Mouse (Mus musculus) neutrophil, adult 65 days (primary cell): ENCODE data around the gene Hist1h3b. TPM values are rescaled to one million over a fixed set of nuclear protein-coding genes. Genes with fewer than 3 reads are reported as not detected.

Source experiments
- total RNA-seq: library from RNA; stranded (reverse); gene quantifications from 2 replicates; pipeline ENCODE4 v1.2.4, GENCODE M21; 2023

Hist1h3b gene
- total RNA-seq: 584 and 951 TPM in 2 replicates

DNA sequence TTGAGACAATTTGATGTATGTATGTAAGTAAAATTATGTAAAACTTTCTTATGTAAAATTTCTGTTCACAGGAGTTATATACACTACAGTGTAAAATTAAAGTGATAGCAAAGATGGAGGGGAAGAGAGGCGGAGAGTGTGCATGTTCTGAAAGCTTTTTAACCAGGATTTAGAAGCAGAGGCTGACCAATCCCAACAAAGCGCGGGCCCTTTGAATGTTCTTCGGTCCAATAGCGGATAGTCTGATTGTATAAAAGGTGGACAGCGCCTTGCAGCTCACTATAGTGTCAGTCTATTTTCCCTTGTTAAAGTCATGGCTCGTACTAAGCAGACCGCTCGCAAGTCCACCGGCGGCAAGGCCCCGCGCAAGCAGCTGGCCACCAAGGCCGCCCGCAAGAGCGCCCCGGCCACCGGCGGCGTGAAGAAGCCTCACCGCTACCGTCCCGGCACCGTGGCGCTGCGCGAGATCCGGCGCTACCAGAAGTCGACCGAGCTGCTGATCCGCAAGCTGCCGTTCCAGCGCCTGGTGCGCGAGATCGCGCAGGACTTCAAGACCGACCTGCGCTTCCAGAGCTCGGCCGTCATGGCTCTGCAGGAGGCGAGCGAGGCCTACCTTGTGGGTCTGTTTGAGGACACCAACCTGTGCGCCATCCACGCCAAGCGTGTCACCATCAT lies at the start of gene Hist1h3b:
Gene Hist1h3b (plus strand): TSS at position 201 of the 675 bp plus-strand sequence.

DNA sequence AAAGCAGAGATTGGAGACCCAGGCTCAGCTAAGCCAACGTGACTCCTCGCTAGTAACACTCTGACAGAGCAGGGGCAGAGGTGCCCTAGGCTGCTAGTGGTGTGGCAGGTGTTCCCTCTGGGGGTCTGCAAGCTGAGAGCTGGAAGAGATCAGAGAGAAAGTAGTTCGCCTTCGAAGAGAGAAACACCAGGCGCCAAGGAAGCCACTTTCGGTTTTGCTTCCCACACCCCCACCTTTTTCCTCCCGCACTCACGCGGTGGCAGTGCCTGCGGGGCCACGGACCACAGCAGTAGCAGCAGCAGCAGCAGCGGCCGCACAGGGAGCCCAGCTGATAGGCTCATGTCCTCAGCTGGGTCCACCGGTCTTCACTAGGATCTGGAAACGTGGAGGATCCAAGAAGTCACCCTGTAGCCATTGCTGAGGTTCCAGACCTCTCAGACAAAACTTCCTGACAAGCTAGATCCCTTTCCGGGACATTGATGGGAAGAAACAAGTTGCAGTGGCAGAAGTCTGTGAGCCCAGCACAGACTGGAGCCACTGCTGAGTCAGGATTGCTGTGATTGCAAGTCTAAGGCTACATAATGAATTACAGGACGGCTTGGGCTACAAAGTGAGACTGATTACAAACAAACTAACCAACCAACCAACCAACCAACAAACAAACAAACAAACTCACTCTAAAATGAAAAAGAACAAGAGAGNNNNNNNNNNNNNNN lies 41.5 kb upstream of the Hist1h3b start, which contains the start of gene Hfe:
Gene Hfe (minus strand): TSS at position 481 of the 716 bp plus-strand sequence.

DNA sequence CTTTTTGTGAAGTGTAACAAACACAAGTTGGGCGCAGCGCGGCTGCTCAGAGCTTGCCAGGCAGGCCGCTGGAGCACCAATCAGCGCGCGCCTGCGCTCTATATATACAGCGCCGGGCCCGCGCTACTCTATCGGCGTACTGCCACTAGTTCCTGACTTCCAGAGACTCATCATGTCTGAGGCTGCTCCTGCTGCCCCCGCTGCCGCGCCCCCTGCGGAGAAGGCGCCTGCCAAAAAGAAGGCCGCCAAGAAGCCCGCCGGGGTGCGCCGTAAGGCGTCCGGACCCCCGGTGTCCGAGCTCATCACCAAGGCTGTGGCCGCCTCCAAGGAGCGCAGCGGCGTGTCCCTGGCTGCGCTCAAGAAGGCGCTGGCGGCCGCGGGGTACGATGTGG lies 13.4 kb upstream of the Hist1h3b start, which contains the start of gene Hist1h1c:
Gene Hist1h1c (plus strand): TSS at position 132 of the 392 bp plus-strand sequence.

DNA sequence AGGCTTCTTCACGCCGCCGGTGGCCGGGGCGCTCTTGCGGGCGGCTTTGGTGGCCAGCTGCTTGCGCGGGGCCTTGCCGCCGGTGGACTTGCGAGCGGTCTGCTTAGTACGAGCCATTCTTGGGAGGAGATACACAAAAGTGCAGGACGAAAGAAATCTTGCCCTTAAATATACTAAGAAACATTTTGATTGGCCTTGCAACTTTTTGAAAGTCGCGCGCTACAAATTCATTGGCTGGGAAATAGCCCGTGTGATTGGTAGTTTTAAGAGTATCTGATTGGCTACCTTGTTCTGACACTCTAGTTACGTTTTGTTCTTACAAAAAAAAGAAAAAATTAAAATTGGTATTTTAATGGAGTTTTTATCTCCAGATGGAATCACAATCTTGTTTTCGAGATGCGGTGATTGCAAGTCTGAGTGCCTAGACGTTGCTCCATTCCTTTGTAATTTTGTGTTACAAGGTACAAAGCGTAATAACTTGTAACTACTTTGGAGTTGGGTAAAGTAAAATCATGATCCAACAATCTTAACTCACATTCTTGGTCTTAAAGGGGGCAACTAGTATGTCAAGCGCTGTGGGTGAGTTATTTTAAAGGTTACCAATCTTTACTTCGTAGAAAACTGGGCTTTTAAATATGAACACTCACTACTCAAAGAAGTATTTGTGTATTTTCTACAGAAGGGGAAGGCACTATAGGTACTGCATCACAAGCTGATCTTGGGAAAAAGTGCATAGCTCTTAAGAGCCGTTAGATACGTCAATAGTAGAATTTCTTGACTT lies 6.5 kb upstream of the Hist1h3b start, which contains the start of gene Hist1h3c:
Gene Hist1h3c (minus strand): TSS at position 222 of the 781 bp plus-strand sequence.

DNA sequence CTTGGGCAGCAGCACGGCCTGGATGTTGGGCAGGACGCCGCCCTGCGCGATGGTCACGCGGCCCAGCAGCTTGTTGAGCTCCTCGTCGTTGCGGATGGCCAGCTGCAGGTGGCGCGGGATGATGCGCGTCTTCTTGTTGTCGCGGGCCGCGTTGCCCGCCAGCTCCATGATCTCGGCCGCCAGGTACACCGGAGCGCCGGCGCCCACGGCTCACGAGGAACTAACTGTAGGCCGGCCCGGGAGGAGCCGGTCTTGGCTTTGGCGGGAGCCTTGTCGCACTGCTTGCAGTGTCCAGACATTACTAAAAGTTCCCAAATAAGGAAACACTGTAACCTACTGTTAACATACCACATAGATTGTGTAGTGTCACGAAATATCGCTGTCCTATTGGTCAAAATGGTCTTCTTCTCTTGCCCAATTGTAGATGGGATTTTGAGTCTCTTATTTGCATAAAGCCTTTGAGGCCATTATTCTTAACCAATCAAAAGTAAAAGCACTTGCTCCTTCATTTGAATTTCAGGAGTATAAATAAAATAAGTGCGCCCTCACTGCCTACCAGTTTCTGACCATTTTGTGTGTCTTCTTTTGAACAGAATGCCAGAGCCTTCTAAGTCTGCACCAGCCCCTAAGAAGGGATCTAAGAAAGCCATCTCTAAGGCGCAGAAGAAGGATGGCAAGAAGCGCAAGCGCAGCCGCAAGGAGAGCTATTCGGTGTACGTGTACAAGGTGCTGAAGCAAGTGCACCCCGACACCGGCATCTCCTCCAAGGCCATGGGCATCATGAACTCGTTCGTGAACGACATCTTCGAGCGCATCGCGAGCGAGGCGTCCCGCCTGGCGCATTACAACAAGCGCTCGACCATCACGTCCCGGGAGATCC lies 5.6 kb upstream of the Hist1h3b start, which contains the start of gene Hist1h2bb:
Gene Hist1h2bb (plus strand): TSS at position 534 of the 880 bp plus-strand sequence.

DNA sequence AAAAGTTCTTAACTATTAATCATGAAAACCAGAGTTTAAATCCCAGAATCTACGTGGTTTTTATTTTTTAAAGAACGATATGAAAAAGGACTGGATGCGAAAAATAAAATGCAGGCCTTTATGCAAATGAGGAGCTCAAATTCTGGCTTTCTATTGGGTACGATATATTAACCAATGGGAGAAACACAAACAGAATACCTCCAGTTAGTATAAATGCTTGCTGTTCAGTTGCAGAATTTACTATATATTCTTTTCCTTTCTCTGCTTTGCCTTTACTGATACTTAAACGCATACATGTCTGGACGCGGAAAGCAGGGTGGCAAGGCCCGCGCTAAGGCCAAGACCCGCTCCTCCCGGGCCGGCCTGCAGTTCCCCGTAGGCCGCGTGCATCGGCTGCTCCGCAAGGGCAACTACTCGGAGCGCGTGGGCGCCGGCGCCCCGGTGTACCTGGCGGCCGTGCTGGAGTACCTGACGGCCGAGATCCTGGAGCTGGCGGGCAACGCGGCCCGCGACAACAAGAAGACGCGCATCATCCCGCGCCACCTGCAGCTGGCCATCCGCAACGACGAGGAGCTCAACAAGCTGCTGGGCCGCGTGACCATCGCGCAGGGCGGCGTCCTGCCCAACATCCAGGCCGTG lies 1.1 kb upstream of the Hist1h3b start, which contains the start of gene Hist1h2ab:
Gene Hist1h2ab (plus strand): TSS at position 288 of the 639 bp plus-strand sequence.

DNA sequence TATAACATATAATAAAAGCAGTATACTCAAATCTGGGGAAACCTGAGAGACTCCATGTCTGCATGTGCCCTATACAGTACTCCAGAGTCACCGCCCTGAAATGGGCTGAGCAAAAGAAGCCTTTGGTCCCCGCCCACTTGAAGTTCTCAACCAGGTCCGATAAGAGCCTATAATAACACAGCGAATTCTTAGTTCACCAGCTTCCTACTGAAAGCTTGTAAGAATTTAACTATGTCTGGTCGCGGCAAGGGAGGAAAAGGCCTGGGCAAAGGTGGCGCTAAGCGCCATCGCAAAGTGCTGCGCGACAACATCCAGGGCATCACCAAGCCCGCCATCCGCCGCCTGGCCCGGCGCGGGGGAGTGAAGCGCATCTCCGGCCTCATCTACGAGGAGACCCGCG lies 4.7 kb downstream of the Hist1h3b start, which contains the start of gene Hist1h4b:
Gene Hist1h4b (plus strand): TSS at position 224 of the 400 bp plus-strand sequence.

DNA sequence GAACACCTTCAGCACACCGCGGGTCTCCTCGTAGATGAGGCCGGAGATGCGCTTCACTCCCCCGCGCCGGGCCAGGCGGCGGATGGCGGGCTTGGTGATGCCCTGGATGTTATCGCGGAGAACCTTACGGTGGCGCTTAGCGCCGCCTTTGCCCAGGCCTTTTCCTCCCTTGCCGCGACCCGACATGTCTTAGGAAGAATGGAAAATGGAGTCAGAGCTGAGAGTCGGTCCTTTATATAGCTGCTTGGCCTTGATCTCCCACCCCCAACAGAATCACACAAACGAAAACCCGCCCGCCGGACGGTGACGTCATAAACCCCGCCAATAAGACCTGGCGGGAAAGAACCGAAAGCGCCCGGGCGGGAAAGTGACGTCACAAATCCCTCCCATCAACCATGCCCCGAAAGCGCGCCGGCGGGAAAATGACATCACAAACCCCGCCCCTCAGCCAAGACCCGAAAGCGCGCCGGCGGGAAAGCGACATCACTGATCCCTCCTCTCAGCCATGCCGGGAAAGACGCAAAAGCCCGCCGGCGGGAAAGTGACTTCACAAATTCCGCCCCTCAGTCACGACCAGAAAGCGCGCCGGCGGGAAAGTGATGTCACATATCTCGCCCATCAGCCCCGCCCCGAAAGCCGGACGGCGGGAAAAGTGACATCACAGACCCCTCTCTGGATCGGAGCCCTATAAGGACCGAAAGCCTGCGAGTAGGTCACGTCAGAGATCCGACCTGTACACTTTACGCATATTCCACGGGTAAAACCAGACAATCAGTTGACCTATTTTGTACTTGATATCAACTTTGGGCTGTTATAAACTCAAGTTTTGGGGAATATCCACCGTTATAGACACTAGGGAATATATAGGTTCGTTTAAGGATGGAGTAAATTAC lies 9.2 kb downstream of the Hist1h3b start, which contains the start of gene Hist1h4a:
Gene Hist1h4a (minus strand): TSS at position 259 of the 893 bp plus-strand sequence.

DNA sequence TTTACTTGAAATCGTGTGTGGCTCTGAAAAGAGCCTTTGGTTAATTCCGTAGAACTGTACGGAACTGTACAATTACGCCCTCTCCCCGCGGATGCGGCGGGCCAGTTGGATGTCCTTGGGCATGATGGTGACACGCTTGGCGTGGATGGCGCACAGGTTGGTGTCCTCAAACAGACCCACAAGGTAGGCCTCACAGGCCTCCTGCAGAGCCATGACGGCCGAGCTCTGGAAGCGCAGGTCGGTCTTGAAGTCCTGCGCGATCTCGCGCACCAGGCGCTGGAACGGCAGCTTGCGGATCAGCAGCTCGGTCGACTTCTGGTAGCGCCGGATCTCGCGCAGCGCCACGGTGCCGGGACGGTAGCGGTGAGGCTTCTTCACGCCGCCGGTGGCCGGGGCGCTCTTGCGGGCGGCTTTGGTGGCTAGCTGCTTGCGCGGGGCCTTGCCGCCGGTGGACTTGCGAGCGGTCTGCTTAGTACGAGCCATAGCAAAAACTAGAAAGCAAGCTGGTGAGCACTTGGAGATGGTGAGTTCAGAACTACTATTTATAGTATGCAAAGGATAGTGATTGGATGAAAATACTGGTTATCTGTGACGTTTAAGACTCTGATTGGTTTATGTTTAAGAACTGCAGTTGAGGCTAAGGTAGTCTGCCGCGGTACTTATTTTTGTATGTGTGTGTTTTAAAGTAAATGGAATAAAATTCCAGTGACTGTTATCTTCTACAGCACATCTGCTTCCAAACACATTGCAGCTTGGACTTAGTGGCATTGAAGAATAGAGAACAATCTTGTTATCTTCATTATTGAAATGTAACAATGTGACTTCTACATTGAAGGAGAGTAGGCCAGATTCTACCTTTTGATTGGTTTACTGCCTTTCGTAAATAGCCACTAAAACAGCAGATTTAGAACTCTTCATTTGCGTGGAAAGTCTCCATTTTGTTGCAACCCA lies 10.1 kb downstream of the Hist1h3b start, which contains the start of gene Hist1h3a:
Gene Hist1h3a (minus strand): TSS at position 516 of the 951 bp plus-strand sequence.

DNA sequence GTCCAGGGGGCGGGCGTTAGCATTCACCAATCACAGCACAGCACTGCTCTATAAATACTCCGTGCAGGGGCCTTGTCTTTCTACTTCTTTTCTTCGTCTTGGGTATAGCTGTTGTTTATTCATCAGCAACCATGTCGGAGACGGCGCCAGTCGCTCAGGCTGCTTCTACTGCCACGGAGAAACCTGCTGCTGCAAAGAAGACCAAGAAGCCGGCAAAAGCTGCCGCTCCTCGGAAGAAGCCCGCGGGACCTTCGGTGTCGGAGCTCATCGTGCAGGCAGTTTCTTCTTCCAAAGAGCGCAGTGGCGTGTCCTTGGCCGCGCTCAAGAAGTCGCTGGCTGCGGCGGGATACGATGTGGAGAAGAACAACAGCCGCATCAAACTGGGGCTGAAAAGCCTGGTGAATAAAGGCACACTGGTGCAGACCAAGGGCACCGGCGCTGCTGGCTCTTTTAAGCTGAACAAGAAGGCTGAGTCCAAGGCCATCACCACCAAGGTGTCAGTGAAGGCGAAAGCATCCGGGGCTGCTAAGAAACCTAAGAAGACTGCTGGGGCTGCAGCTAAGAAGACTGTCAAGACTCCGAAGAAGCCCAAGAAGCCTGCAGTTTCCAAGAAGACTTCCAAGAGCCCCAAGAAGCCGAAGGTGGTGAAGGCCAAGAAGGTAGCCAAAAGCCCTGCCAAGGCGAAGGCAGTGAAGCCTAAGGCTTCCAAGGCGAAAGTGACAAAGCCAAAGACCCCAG lies 11.7 kb downstream of the Hist1h3b start, which contains the start of gene Hist1h1a:
Gene Hist1h1a (plus strand): TSS at position 81 of the 738 bp plus-strand sequence.

DNA sequence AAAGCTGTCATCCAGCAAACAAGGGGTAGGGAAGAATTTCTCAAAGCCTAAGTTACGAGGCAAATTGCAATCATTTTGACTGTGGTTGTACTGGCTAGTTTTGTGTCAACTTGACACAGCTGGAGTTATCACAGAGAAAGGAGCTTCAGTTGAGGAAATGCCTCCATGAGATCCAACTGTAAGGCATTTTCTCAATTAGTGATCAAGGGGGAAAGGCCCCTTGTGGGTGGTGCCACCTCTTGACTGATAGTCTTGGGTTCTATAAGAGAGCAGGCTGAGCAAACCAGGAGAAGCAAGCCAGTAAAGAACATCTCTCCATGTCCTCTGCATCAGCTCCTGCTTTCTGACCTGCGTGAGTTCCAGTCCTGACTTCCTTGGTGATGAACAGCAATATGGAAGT lies 17.5 kb downstream of the Hist1h3b start, which contains the start of gene Trim38:
Gene Trim38 (plus strand): TSS at position 301 of the 400 bp plus-strand sequence.

Other genes starting within 250 kb of the Hist1h3b start
- gene Hist1h4h, start 221.2 kb upstream of the Hist1h3b start, total RNA-seq: 492 and 1,085 TPM in 2 replicates
- 675 and 802 TPM in 2 replicates for gene Hist1h2af, start 218.4 kb upstream of the Hist1h3b start, total RNA-seq
- gene Hist1h3g, start 216.8 kb upstream of the Hist1h3b start, total RNA-seq: 96.3 and 179 TPM in 2 replicates
- 54.8 and 79.6 TPM in 2 replicates for gene Hist1h2bh, start 208.9 kb upstream of the Hist1h3b start, total RNA-seq
- 164 and 316 TPM in 2 replicates for gene Hist1h3f, start 208.2 kb upstream of the Hist1h3b start, total RNA-seq
- gene Hist1h4f, start 200.6 kb upstream of the Hist1h3b start, total RNA-seq: 1,320 and 1,633 TPM in 2 replicates
- 65.0 and 74.8 TPM in 2 replicates for gene Hist1h1d, start 199.0 kb upstream of the Hist1h3b start, total RNA-seq
- gene Hist1h3e, start 189.9 kb upstream of the Hist1h3b start, total RNA-seq: 389 and 653 TPM in 2 replicates
- 112 and 128 TPM in 2 replicates for gene Hist1h2ae, start 181.0 kb upstream of the Hist1h3b start, total RNA-seq
- 877 and 1,185 TPM in 2 replicates for gene Hist1h2bg, start 180.9 kb upstream of the Hist1h3b start, total RNA-seq
- gene Hist1h2bf, start 178.1 kb upstream of the Hist1h3b start, total RNA-seq: 501 and 811 TPM in 2 replicates
- 41.5 and 76.0 TPM in 2 replicates for gene Hist1h2ad, start 177.9 kb upstream of the Hist1h3b start, total RNA-seq
- gene Hist1h3d, start 176.5 kb upstream of the Hist1h3b start, total RNA-seq: 49.0 and 98.9 TPM in 2 replicates
- 447 and 512 TPM in 2 replicates for gene Hist1h4d, start 170.7 kb upstream of the Hist1h3b start, total RNA-seq
- 59.1 and 80.7 TPM in 2 replicates for gene Hist1h2be, start 131.1 kb upstream of the Hist1h3b start, total RNA-seq
- 628 and 671 TPM in 2 replicates for gene Hist1h1e, start 129.7 kb upstream of the Hist1h3b start, total RNA-seq
- 21.4 and 34.7 TPM in 2 replicates for gene Hist1h2ac, start 68.3 kb upstream of the Hist1h3b start, total RNA-seq
- gene Hist1h2bc, start 68.1 kb upstream of the Hist1h3b start, total RNA-seq: 85.6 and 87.8 TPM in 2 replicates
- 0.75 TPM in 1 of 2 replicates, not detected in the other for gene Hist1h1t, start 56.5 kb upstream of the Hist1h3b start, total RNA-seq
- 147 and 286 TPM in 2 replicates for gene Hist1h4c, start 53.8 kb upstream of the Hist1h3b start, total RNA-seq
- gene Hfe, start 41.4 kb upstream of the Hist1h3b start, total RNA-seq: 2.0 and 2.2 TPM in 2 replicates
- 1,418 and 1,573 TPM in 2 replicates for gene Hist1h1c, start 13.5 kb upstream of the Hist1h3b start, total RNA-seq
- gene Hist1h3c, start 6.7 kb upstream of the Hist1h3b start, total RNA-seq: 379 and 485 TPM in 2 replicates
- gene Hist1h2bb, start 5.5 kb upstream of the Hist1h3b start, total RNA-seq: 566 and 573 TPM in 2 replicates
- gene Hist1h2ab, start 1.1 kb upstream of the Hist1h3b start, total RNA-seq: 470 and 881 TPM in 2 replicates
- gene Hist1h4b, start 4.7 kb downstream of the Hist1h3b start, total RNA-seq: 196 and 310 TPM in 2 replicates
- gene Hist1h4a, start 9.0 kb downstream of the Hist1h3b start, total RNA-seq: 278 and 356 TPM in 2 replicates
- 546 and 576 TPM in 2 replicates for gene Hist1h3a, start 10.1 kb downstream of the Hist1h3b start, total RNA-seq
- gene Hist1h1a, start 11.4 kb downstream of the Hist1h3b start, total RNA-seq: 193 and 241 TPM in 2 replicates
- gene Trim38, start 17.6 kb downstream of the Hist1h3b start, total RNA-seq: not detected in 2 replicates
- gene Slc17a2, start 54.7 kb downstream of the Hist1h3b start, total RNA-seq: not detected in 2 replicates
- gene Slc17a3, start 87.2 kb downstream of the Hist1h3b start, total RNA-seq: not detected in 2 replicates
- not detected in 2 replicates for gene Slc17a1, start 115.5 kb downstream of the Hist1h3b start, total RNA-seq
- not detected in 2 replicates for gene Slc17a4, start 162.7 kb downstream of the Hist1h3b start, total RNA-seq
- not detected in 2 replicates for gene Hist1h2ba, start 181.9 kb downstream of the Hist1h3b start, total RNA-seq
- gene Hist1h2aa, start 182.2 kb downstream of the Hist1h3b start, total RNA-seq: not detected in 2 replicates
- not detected in 2 replicates for gene Scgn, start 238.9 kb downstream of the Hist1h3b start, total RNA-seq